In genomic region chr5:121948302-121949049, GRCm38 (mm10) we compare ENCODE assay signal across 9 mouse cellular contexts.
DNase-seq lines count a peak whose midpoint lies in the region; ATAC-seq and TF ChIP-seq lines count a peak whose summit lies in the region.
"Had no signal": no experiment of that assay in that cellular context is flagged by ENCODE, and none has a peak within 500 bp of the region (broad histone marks: within the 10 kb centered on the region; RNA-seq: fewer than 3 reads in every experiment).

No protein-coding gene starts in this region.

- no peak overlapping the region for H3K4me3 ChIP-seq in cortical plate, adult 2 months (ENCODE audit: insufficient read depth, low read length)
- peak overlapping the region; percentile 42 for H3K4me3 ChIP-seq in heart, embryonic 11.5 days (ENCODE audit: low read depth, low read length)
- peak overlapping the region; percentile 34 for H3K4me3 ChIP-seq in kidney, embryonic 15.5 days (replicated peaks)
- H3K4me3 ChIP-seq in lung, postnatal 0 days (ENCODE audit: low read depth, low read length): peak overlapping the region; percentile 16; the same call in 1 of the 2 replicates

- peak overlapping the region; percentile 52 for H3K9ac ChIP-seq in heart, embryonic 11.5 days (ENCODE audit: low read depth, low read length)
- H3K9ac ChIP-seq in kidney, embryonic 15.5 days: peak overlapping the region; percentile 12; the same call in 1 of the 2 replicates
- no peak overlapping the region for H3K9ac ChIP-seq in lung, postnatal 0 days (replicated peaks; ENCODE audit: low read depth)

- no peaks in the 10 kb centered on the region for H3K36me3 ChIP-seq in heart, embryonic 11.5 days (ENCODE audit: control insufficient read depth, insufficient read depth, low read length)
- H3K36me3 ChIP-seq in kidney, embryonic 15.5 days: no peaks in the 10 kb centered on the region
- no peaks in the 10 kb centered on the region for H3K36me3 ChIP-seq in lung, postnatal 0 days (ENCODE audit: insufficient read depth, low read length)
- H3K36me3 ChIP-seq: G1E had no signal

- no peaks in the 10 kb centered on the region for H3K9me3 ChIP-seq in heart, embryonic 11.5 days (replicated peaks; ENCODE audit: control insufficient read depth, low read length)
- H3K9me3 ChIP-seq in kidney, embryonic 15.5 days (replicated peaks): no peaks in the 10 kb centered on the region
- H3K9me3 ChIP-seq in lung, postnatal 0 days (ENCODE audit: low read length): no peaks in the 10 kb centered on the region
- H3K9me3 ChIP-seq: G1E had no signal

- 0 out of 2 replicates have a peak overlapping the region, but pooled peaks have one; percentile 28 for H3K27ac ChIP-seq in cortical plate, adult 2 months (ENCODE audit: insufficient read depth, low read length)
- peak overlapping the region; percentile 43; the same call in 1 of the 2 replicates for H3K27ac ChIP-seq in heart, embryonic 11.5 days (ENCODE audit: low read depth, low read length)
- peak overlapping the region; percentile 64 for H3K27ac ChIP-seq in kidney, embryonic 15.5 days
- H3K27ac ChIP-seq in lung, postnatal 0 days (ENCODE audit: low read length): no peak overlapping the region

- peak overlapping the region; percentile 82 for H3K4me2 ChIP-seq in heart, embryonic 11.5 days
- peak overlapping the region; percentile 63 for H3K4me2 ChIP-seq in kidney, embryonic 15.5 days
- H3K4me2 ChIP-seq in lung, postnatal 0 days (replicated peaks; ENCODE audit: low read depth, low read length): peak overlapping the region; percentile 42

- TF ChIP-seq POLR2A in cortical plate, adult 2 months (IDR thresholded peaks at IDR 0.05; ENCODE audit: extremely low read depth, insufficient read depth, low read length): no peak

- intact Hi-C loops in left cerebral cortex, postnatal 4 days (cut with DNase I): loop anchor here (10.0 kb wide), 1 partner anchor 106 kb away; the partner anchor contains the start of gene Cux2

- DNase-seq in left cerebral cortex, postnatal 4 days: peak; percentile 94
- DNase-seq in left cerebral cortex, adult 18-20 months (ENCODE audit: low spot score in 2 of 2): no peak
- DNase-seq in lung, postnatal 0 days (ENCODE audit: low spot score): peak; percentile 33
- peak; percentile 72 for DNase-seq in right cerebral cortex, postnatal 4 days
- no peak for DNase-seq in spleen, adult 12 weeks (ENCODE audit: low spot score)

- TF ChIP-seq EP300 in lung, postnatal 0 days (IDR thresholded peaks at IDR 0.05): no peak

- no peaks in the 10 kb centered on the region for H3K27me3 ChIP-seq in heart, embryonic 11.5 days (ENCODE audit: control insufficient read depth, insufficient read depth, low read length)
- peaks cover 17% of the 10 kb centered on the region for H3K27me3 ChIP-seq in kidney, embryonic 15.5 days
- no peaks in the 10 kb centered on the region; the same call in 1 of the 2 replicates for H3K27me3 ChIP-seq in lung, postnatal 0 days (replicated peaks; ENCODE audit: insufficient read depth, low read length)

- no peaks in the 10 kb centered on the region; the same call in 1 of the 2 replicates for H3K4me1 ChIP-seq in cortical plate, adult 2 months (ENCODE audit: control insufficient read depth, insufficient read depth, low read length)
- peaks cover 34% of the 10 kb centered on the region for H3K4me1 ChIP-seq in heart, embryonic 11.5 days (ENCODE audit: control insufficient read depth, insufficient read depth, low read length)
- H3K4me1 ChIP-seq in kidney, embryonic 15.5 days: peaks cover 45% of the 10 kb centered on the region
- peaks cover 4% of the 10 kb centered on the region; the same call in 1 of the 2 replicates for H3K4me1 ChIP-seq in lung, postnatal 0 days (ENCODE audit: insufficient read depth, low read depth, low read length)

- ATAC-seq in heart, embryonic 11.5 days (replicated peaks; ENCODE audit: insufficient number of reproducible peaks, low FRiP score, low TSS enrichment): 0 out of 2 replicates have a peak, but pooled peaks have one; percentile 16
- peak; percentile 62; the same call in 1 of the 2 replicates for ATAC-seq in kidney, embryonic 15.5 days (replicated peaks; ENCODE audit: low FRiP score)
- ATAC-seq in lung, postnatal 0 days: peak; percentile 38; the same call in 1 of the 2 replicates

- no peak for TF ChIP-seq CTCF in cortical plate, adult 2 months (IDR thresholded peaks at IDR 0.05; ENCODE audit: extremely low read depth, insufficient read depth, low read length)
- no peak for TF ChIP-seq CTCF in lung, postnatal 0 days (IDR thresholded peaks at IDR 0.05)

- WGBS in heart, embryonic 11.5 days (ENCODE audit: insufficient replicate concordance): 4% methylated on average over 44 of the region's 44 CpGs
- 3% methylated on average over 44 of the region's 44 CpGs for WGBS in kidney, embryonic 15.5 days
- 5% methylated on average over 44 of the region's 44 CpGs for WGBS in lung, postnatal 0 days

Comparison
In these comparisons a context has a peak if more than half of its experiments do, and no peak if none do; other contexts are left out.
1. DNase-seq: peak in left cerebral cortex, postnatal 4 days (single experiment), lung, postnatal 0 days (single experiment) and right cerebral cortex, postnatal 4 days (single experiment); none in left cerebral cortex, adult 18-20 months (0 of 2) and spleen, adult 12 weeks (single experiment).
2. Peak in every context shown above with its lines, with median percentiles within 50 percentile points of each other: ATAC-seq and H3K4me2 ChIP-seq.